Mouse (Mus musculus) cerebellum, adult 8-10 months (tissue): ENCODE measurements around the gene Cebpa.
A peak's percentile ranks its signal among the peaks of the same experiment; 100 is the strongest.

Experiments used
- DNase-seq: peaks from one replicate; pipeline ENCODE4 v3.0.0; 2022

The Cebpa gene

GRCm38 (mm10) chr7:35121150-35121549 is 2.1 kb downstream of the Cebpa start:
- DNase-seq = no peak

GRCm38 (mm10) chr7:35122401-35123320 is 3.6 kb downstream of the Cebpa start:
- no peak for DNase-seq

GRCm38 (mm10) chr7:35123431-35123953 is 4.4 kb downstream of the Cebpa start:
- DNase-seq = no peak

- DNase-seq = no peak
Observed at GRCm38 (mm10) chr7:35124216-35124615, 5.1 kb downstream of the Cebpa start.

- DNase-seq = no peak
Observed at GRCm38 (mm10) chr7:35124745-35125144, 5.7 kb downstream of the Cebpa start.

GRCm38 (mm10) chr7:35125971-35126370 is 6.9 kb downstream of the Cebpa start:
- DNase-seq = no peak

- DNase-seq = no peak
Observed at GRCm38 (mm10) chr7:35127001-35127400, 7.9 kb downstream of the Cebpa start.

GRCm38 (mm10) chr7:35127721-35128120 is 8.6 kb downstream of the Cebpa start:
- DNase-seq = no peak

- no peak for DNase-seq
Observed at GRCm38 (mm10) chr7:35128677-35129567, 9.8 kb downstream of the Cebpa start.

GRCm38 (mm10) chr7:35130059-35130738 is 11.1 kb downstream of the Cebpa start:
- DNase-seq = peak; percentile 55

GRCm38 (mm10) chr7:35130888-35131287 is 11.8 kb downstream of the Cebpa start:
- DNase-seq = no peak

- no peak for DNase-seq
Observed at GRCm38 (mm10) chr7:35131601-35132000, 12.5 kb downstream of the Cebpa start.

- no peak for DNase-seq
Observed at GRCm38 (mm10) chr7:35134621-35135020, 15.5 kb downstream of the Cebpa start.

GRCm38 (mm10) chr7:35137524-35137923 is 18.4 kb downstream of the Cebpa start:
- DNase-seq = no peak

- no peak for DNase-seq
Observed at GRCm38 (mm10) chr7:35138481-35138880, 19.4 kb downstream of the Cebpa start.

- DNase-seq = no peak
Observed at GRCm38 (mm10) chr7:35139880-35140279, 20.8 kb downstream of the Cebpa start.

- no peak for DNase-seq
Observed at GRCm38 (mm10) chr7:35141519-35141918, 22.4 kb downstream of the Cebpa start.

- no peak for DNase-seq
Observed at GRCm38 (mm10) chr7:35142522-35142921, 23.4 kb downstream of the Cebpa start.

GRCm38 (mm10) chr7:35143864-35144618 is 24.9 kb downstream of the Cebpa start:
- no peak for DNase-seq

GRCm38 (mm10) chr7:35145068-35145467 is 26.0 kb downstream of the Cebpa start:
- DNase-seq = no peak

- DNase-seq = no peak
Observed at GRCm38 (mm10) chr7:35146269-35146668, 27.2 kb downstream of the Cebpa start.
